Mouse (Mus musculus): ENCODE results near the gene Rbm5. TPM values are rescaled to one million over a fixed set of nuclear protein-coding genes. Genes with fewer than 3 reads are reported as not detected.

Rbm5 gene
- total RNA-seq (2023) = 100 to 1,000 TPM; 397 to 424 TPM

GRCm38 (mm10) chr9:107770374-107771290 lies at the start of gene Rbm5:
Rbm5 (minus strand) TSS chr9:107770996.

GRCm38 (mm10) chr9:107709697-107710483 lies 60.9 kb downstream of the Rbm5 start, which contains the start of gene Sema3f:
Sema3f (minus strand) TSS chr9:107710475.

Other genes with a start within 250 kb of the Rbm5 start
- gene Tmem115, start 237.1 kb downstream of the Rbm5 start, total RNA-seq (2023) = 10 to 100 TPM; 28.2 to 28.8 TPM
- gene Cyb561d2, start 228.8 kb downstream of the Rbm5 start, total RNA-seq (2023) = 10 to 100 TPM; 20.0 to 20.6 TPM
- gene Nprl2, start 228.8 kb downstream of the Rbm5 start, total RNA-seq (2023) = 10 to 100 TPM; 31.8 to 32.7 TPM
- 1 to 10 TPM in 1 of 2 experiments, not detected in 1; 1.5 TPM for gene Zmynd10, start 223.7 kb downstream of the Rbm5 start, total RNA-seq (2023)
- 10 to 100 TPM; 74.6 to 79.8 TPM for gene Rassf1, start 219.4 kb downstream of the Rbm5 start, total RNA-seq (2023)
- gene Tusc2, start 207.7 kb downstream of the Rbm5 start, total RNA-seq (2023) = 10 to 100 TPM; 23.8 to 24.1 TPM
- 1 to 10 TPM; 3.6 to 5.8 TPM for gene Hyal2, start 203.1 kb downstream of the Rbm5 start, total RNA-seq (2023)
- 1 to 10 TPM; 5.0 TPM for gene Hyal1, start 194.1 kb downstream of the Rbm5 start, total RNA-seq (2023)
- gene Naa80, start 192.1 kb downstream of the Rbm5 start, total RNA-seq (2023) = 10 to 100 TPM; 14.2 to 14.4 TPM
- gene Hyal3, start 190.2 kb downstream of the Rbm5 start, total RNA-seq (2023) = 1 to 10 TPM; 1.3 to 1.8 TPM
- gene Ifrd2, start 183.4 kb downstream of the Rbm5 start, total RNA-seq (2023) = 10 to 100 TPM; 31.0 to 32.4 TPM
- gene Sema3b, start 161.8 kb downstream of the Rbm5 start, total RNA-seq (2023) = 1 to 10 TPM in 1 of 2 experiments, under 1 TPM in 1; 0.64 to 2.4 TPM
- gene Gnai2, start 135.6 kb downstream of the Rbm5 start, total RNA-seq (2023) = 100 to 1,000 TPM; 627 to 649 TPM
- not detected for gene Slc38a3, start 101.5 kb downstream of the Rbm5 start, total RNA-seq (2023)
- 1 to 10 TPM in 1 of 2 experiments, not detected in 1; 1.6 TPM for gene Gnat1, start 91.3 kb downstream of the Rbm5 start, total RNA-seq (2023)
- gene Sema3f, start 60.5 kb downstream of the Rbm5 start, total RNA-seq (2023) = not detected
- gene Rbm6, start 102.2 kb upstream of the Rbm5 start, total RNA-seq (2023) = 100 to 1,000 TPM; 117 to 128 TPM
- 10 to 100 TPM; 16.1 to 21.0 TPM for gene Mon1a, start 117.2 kb upstream of the Rbm5 start, total RNA-seq (2023)
- gene Mst1r, start 135.9 kb upstream of the Rbm5 start, total RNA-seq (2023) = under 1 TPM in 1 of 2 experiments, not detected in 1; 0.41 TPM
- not detected for gene Actl11, start 157.5 kb upstream of the Rbm5 start, total RNA-seq (2023)
- not detected for gene Camkv, start 164.7 kb upstream of the Rbm5 start, total RNA-seq (2023)
- gene Traip, start 179.1 kb upstream of the Rbm5 start, total RNA-seq (2023) = 1 to 10 TPM; 5.9 to 9.3 TPM
- gene Uba7, start 204.5 kb upstream of the Rbm5 start, total RNA-seq (2023) = 100 to 1,000 TPM; 209 to 244 TPM
- gene Gm20661, start 212.1 kb upstream of the Rbm5 start, total RNA-seq (2023) = not detected
- gene Inka1, start 214.9 kb upstream of the Rbm5 start, total RNA-seq (2023) = 1 to 10 TPM; 4.9 to 6.0 TPM
- under 1 TPM in 1 of 2 experiments, not detected in 1; 0.38 TPM for gene Cdhr4, start 221.5 kb upstream of the Rbm5 start, total RNA-seq (2023)
- gene Gm20662, start 225.4 kb upstream of the Rbm5 start, total RNA-seq (2023) = 1 to 10 TPM in 1 of 2 experiments, not detected in 1; 3.6 TPM
- 100 to 1,000 TPM; 133 to 142 TPM for gene Ip6k1, start 231.5 kb upstream of the Rbm5 start, total RNA-seq (2023)